Mouse (Mus musculus) thymus, postnatal 0 days (tissue): ENCODE results near the gene Cfdp1. TPM values are rescaled to one million over a fixed set of nuclear protein-coding genes. Genes with fewer than 3 reads are reported as not detected.
A peak's percentile ranks its signal among the peaks of the same experiment; 100 is the strongest.

Experiments
- DNase-seq: peaks from one replicate; pipeline ENCODE4 v3.0.0-alpha.2; 2015; ENCODE audit warnings: low spot score
- polyA plus RNA-seq: library from polyadenylated mRNA; unstranded; fragments of >200 nt; fragmentation: Nextera tagmentation; extraction: Ambion mirVana; gene quantifications from 2 replicates; pipeline ENCODE4 v1.2.1, GENCODE M21; 2015

Cfdp1 gene
- polyA plus RNA-seq, 1 experiment from 2014 or later = 105 TPM

DNA sequence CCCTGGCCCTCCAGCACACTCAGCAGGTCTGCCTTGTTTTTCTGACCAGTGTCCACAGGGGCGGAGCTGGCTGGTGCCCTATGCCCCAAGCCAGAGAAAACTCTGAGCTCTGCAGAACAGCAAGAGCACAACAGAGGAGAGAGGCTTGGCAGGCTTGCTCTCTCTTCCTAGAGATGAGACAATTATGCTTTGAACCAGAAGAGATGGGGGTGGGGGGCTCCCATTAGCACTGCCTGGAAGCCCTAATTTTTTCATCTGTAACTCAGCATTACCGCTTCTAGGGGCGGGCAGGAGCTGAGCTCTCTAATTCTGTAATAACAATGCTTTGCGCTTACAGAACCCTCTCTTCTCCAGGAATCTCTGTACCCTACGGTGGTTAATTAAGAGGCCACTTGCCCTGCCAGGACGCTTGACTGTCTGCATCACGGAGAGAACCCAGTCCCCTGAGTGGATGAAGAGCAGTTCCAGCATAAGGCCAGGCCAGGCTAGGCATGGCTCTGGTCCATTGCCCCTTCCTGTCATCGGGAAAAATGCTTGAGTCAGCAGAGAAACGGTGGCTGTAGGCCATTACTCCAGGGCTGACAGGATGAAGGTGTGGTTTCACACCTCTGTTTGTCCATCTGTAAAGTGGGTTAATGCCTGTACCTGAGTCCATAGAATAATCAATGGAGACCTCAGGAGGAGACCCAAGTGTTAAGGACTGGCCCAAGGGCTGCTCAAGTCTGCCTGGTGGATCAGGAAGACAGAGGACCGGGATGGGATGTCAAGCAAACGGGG is 111.6 kb downstream of the Cfdp1 start:
- DNase-seq = no peak

GRCm38 (mm10) chr8:111741556-111741955 is 112.5 kb downstream of the Cfdp1 start:
- DNase-seq = no peak

DNA sequence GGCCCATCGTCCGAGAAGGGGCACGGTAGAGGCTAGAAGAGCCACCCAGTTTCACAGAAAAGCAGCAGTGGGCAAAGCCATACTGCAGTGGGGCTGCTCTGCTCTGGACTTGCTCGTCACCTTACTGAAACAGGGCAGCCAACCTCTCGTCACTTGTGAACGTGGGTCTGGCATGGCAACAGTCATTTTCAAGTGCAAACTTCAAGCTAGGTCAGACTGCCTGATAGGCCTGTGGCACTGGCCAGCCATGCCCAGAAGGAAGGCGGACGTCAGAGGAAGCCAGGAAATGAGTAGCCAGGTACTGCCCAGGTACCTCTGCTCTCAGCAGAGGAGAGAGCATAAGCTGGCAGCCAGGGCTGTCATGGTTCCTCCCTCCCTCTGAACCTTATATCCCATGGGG is 113.1 kb downstream of the Cfdp1 start:
- no peak for DNase-seq

GRCm38 (mm10) chr8:111740301-111740711 is 113.8 kb downstream of the Cfdp1 start:
- DNase-seq = no peak

- DNase-seq = no peak
Measured at GRCm38 (mm10) chr8:111739604-111740003, 114.5 kb downstream of the Cfdp1 start.

- no peak for DNase-seq
Measured at GRCm38 (mm10) chr8:111738867-111739266, 115.2 kb downstream of the Cfdp1 start.

GRCm38 (mm10) chr8:111736321-111736720 is 117.8 kb downstream of the Cfdp1 start:
- no peak for DNase-seq

DNA sequence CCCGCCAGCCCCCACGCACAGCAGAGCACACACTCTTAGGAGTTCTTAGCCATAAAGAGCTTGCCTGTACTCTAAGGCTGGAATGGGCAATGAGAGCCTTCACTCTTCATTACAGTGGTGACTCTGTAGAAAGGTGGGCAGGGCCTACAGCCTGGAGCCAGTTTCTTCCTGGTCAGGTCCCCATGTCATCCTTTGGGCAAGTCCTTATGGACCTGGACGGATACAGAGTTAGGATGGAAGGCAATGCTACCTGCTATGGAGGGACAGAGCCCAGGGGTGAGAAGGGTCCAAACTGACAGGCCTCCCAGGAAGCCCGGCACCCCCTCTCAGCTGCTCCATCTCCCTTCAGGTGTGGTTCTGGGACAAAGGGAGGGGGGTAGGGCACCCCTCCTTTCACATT is 118.3 kb downstream of the Cfdp1 start:
- no peak for DNase-seq

GRCm38 (mm10) chr8:111735335-111735761 is 118.7 kb downstream of the Cfdp1 start:
- DNase-seq = no peak

GRCm38 (mm10) chr8:111734244-111734960 is 119.7 kb downstream of the Cfdp1 start:
- DNase-seq = no peak

GRCm38 (mm10) chr8:111733581-111734243 is 120.4 kb downstream of the Cfdp1 start:
- DNase-seq = no peak

- no peak for DNase-seq
Measured at GRCm38 (mm10) chr8:111732406-111733085, 121.5 kb downstream of the Cfdp1 start.

- DNase-seq = peak; percentile 75
Measured at GRCm38 (mm10) chr8:111732004-111732403, 122.1 kb downstream of the Cfdp1 start.

- DNase-seq = no peak
Measured at GRCm38 (mm10) chr8:111731231-111731977, 122.7 kb downstream of the Cfdp1 start.

DNA sequence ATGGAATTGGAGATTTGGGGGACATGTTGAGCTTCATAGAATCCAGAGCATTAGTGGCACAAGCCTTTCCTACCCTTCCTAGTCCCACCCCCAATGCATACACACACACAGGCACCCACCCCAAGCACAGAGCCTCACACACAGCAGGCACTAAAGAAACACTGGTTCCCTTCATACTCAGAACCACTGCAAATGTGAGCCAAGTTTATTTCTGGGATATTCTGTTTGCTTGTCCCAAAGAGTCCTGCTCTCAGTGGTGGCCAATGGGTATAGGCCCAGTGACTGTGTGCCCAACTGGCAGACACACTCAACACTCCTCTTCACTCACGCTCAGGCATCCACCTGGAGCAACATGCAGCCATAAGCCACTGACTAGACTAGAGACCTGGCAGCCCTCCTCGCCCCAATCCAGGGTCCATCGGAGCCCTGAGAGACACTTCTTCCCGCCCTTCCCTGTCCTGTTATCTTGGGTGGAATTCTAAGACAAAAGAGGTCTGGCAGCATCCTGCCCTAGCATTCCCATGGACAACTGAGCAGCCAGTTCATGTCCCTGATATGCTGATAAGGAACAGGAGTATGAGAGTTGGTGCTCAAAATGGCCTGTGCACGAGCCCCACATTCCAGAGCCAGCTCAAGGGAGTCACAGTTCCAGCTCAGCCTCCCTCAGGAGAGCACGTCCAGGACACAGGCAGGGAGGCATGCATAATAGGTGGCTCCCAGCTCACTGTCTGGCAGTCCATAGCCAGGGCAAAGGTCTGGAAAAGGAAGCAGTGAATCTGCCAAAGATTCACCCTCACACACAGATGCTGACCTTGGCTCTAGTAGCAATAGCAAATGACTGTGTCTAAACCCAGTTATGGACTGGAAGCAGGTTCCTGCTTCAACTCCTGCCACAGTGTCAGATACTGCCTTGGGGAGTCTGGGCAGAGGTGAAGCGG is 124.6 kb downstream of the Cfdp1 start:
- no peak for DNase-seq

DNA sequence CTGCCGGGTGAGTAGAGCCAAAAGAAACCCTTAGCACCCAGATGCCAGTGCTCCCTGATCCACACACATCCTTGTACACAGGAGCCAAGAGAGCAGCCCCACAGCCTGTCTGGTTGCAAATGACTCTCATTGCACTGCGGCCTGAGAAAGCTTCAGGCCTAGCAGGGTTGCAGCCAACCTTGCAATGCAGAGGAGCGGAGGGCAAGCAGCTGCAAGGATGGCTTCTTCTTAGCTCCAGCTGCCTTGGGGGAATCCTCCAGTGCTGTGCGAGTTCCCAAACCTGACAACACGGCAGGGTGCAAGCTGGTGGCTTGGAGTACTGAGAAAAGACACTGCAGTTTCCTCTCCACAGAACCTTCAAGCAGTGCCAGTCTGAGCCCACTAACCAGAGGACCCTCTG is 125.6 kb downstream of the Cfdp1 start:
- DNase-seq = no peak

GRCm38 (mm10) chr8:111727553-111727952 is 126.5 kb downstream of the Cfdp1 start:
- no peak for DNase-seq

- DNase-seq = no peak
Measured at GRCm38 (mm10) chr8:111726102-111726900, 127.8 kb downstream of the Cfdp1 start.

DNA sequence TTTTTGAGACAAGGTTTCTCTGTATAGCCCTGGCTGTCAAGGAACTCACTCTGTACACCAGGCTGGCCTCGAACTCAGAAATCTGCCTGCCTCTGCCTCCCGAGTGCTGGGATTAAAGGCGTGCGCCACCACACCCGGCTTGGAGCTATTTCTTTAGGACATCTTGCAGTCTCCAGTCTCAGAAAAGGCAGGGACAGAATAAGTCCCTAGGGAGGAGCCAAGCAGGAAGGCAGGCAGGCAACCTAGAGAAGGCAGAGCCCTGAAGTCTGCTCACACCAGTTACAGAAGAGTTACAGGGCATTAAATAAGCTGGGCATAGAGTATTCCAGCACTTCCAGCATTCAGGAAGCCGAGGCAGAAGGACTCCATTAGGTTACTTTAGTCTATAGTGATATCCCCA is 128.8 kb downstream of the Cfdp1 start:
- DNase-seq = no peak
